In the genomic region with DNA sequence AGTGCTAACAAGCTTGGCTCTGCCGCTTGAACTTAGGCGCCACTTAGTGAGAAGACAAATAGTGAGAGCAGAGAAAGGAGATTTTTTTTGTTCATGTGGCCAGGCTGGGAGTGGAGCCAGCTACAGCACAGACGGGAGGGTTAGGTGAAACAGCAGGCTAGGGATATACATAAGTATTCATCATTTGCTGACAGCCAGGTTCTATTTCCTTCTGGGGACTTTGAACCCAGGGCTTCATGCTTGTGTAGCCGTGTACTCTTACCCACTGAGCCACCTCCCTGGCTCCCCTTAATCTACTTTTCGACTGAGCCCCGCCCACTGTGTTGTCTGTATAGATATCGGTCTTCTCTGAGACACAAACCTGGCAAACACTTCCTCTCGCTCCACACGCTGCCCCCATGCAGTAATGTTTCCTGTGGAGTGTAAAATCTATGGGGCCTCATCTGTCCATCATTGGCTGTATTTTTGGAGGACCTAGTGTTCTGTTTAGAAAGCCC, we compare ENCODE assay signal across 13 mouse cellular contexts. TPM values are rescaled to one million over a fixed set of nuclear protein-coding genes. Genes with fewer than 3 reads are reported as not detected.
A peak's percentile ranks its signal among the peaks of the same experiment; 100 is the strongest.
DNase-seq lines count a peak whose midpoint lies in the region; ATAC-seq and TF ChIP-seq lines count a peak whose summit lies in the region.
"Had no signal": no experiment of that assay in that cellular context is flagged by ENCODE, and none has a peak within 500 bp of the region (broad histone marks: within the 10 kb centered on the region; RNA-seq: fewer than 3 reads in every experiment).

No protein-coding gene starts in this region.

- no peak overlapping the region for H3K9ac ChIP-seq in hindbrain, postnatal 0 days (replicated peaks; ENCODE audit: low read length)

- H3K4me3 ChIP-seq in hindbrain, postnatal 0 days (ENCODE audit: low read length): no peak overlapping the region
- H3K4me3 ChIP-seq in hindbrain, embryonic 10.5 days: no peak overlapping the region
- peak overlapping the region; percentile 39 for H3K4me3 ChIP-seq in erythroblast, embryonic 14.5 days (replicated peaks)

- H3K4me1 ChIP-seq in hindbrain, postnatal 0 days (ENCODE audit: insufficient read depth, low read length): no peaks in the 10 kb centered on the region
- H3K4me1 ChIP-seq in hindbrain, embryonic 10.5 days (replicated peaks): 0 out of 2 replicates have a peak, but pooled peaks cover 6% of the 10 kb centered on the region
- H3K4me1 ChIP-seq in erythroblast, embryonic 14.5 days (ENCODE audit: control insufficient read depth): peaks cover 43% of the 10 kb centered on the region

- no peak; the same call in 1 of the 2 replicates for ATAC-seq in hindbrain, postnatal 0 days
- 0 out of 2 replicates have a peak, but pooled peaks have one; percentile 4 for ATAC-seq in megakaryocyte, adult 5-6 weeks (ENCODE audit: poor library complexity, severe bottlenecking)

- H3K9me3 ChIP-seq in hindbrain, postnatal 0 days (ENCODE audit: low read length): no peaks in the 10 kb centered on the region
- H3K9me3 ChIP-seq in hindbrain, embryonic 10.5 days: no peaks in the 10 kb centered on the region
- H3K9me3 ChIP-seq in erythroblast, embryonic 14.5 days (ENCODE audit: control insufficient read depth, low read length): no peaks in the 10 kb centered on the region

- H3K27ac ChIP-seq in hindbrain, postnatal 0 days: no peak overlapping the region
- no peak overlapping the region for H3K27ac ChIP-seq in hindbrain, embryonic 10.5 days

- 0 out of 2 replicates have a peak, but pooled peaks cover 4% of the 10 kb centered on the region for H3K27me3 ChIP-seq in hindbrain, postnatal 0 days (ENCODE audit: insufficient read depth, low read length)
- H3K27me3 ChIP-seq in hindbrain, embryonic 10.5 days (ENCODE audit: insufficient read depth, poor library complexity, severe bottlenecking): peaks cover 18% of the 10 kb centered on the region
- H3K27me3 ChIP-seq in erythroblast, embryonic 14.5 days (ENCODE audit: control insufficient read depth): no peaks in the 10 kb centered on the region

- H3K36me3 ChIP-seq in hindbrain, postnatal 0 days (ENCODE audit: insufficient read depth, low read length): no peaks in the 10 kb centered on the region
- H3K36me3 ChIP-seq in hindbrain, embryonic 10.5 days: no peaks in the 10 kb centered on the region
- H3K36me3 ChIP-seq in erythroblast, embryonic 14.5 days (ENCODE audit: control insufficient read depth): no peaks in the 10 kb centered on the region

- no peak for DNase-seq in hindbrain, postnatal 0 days (ENCODE audit: low spot score)
- no peak for DNase-seq in hindbrain, embryonic 10.5 days (ENCODE audit: low spot score)
- peak; percentile 65 for DNase-seq in NIH3T3 (ENCODE audit: low read depth)
- no peak for DNase-seq in frontal cortex, postnatal 25 days (ENCODE audit: low spot score in 2 of 2)
- DNase-seq in gastrocnemius, postnatal 25 days: no peak
- no peak for DNase-seq in kidney, postnatal 36 days

- 31% methylated on average over 9 of the region's 9 CpGs for WGBS in hindbrain, postnatal 0 days
- WGBS in hindbrain, embryonic 10.5 days: 69% methylated on average over 9 of the region's 9 CpGs

- no peak for TF ChIP-seq CTCF in hindbrain, postnatal 0 days (IDR thresholded peaks at IDR 0.05; ENCODE audit: low read depth)

- 0 out of 2 replicates have a peak overlapping the region, but pooled peaks have one; percentile 11 for H3K4me2 ChIP-seq in hindbrain, postnatal 0 days (ENCODE audit: low read depth, low read length)

RNA-seq across cellular contexts. Expression of a gene that starts 11.3 kb away (rescaled TPM):
- total RNA-seq in hindbrain, postnatal 0 days (2014; rRNA removed): 228 and 230 TPM in 2 replicates
- 150 and 151 TPM in 2 replicates for polyA plus RNA-seq in hindbrain, postnatal 0 days (2015; fragmentation: Nextera tagmentation; extraction: Ambion mirVana)
- 115 and 149 TPM in 2 replicates for polyA plus RNA-seq in hindbrain, embryonic 10.5 days (2016; fragmentation: Nextera tagmentation; extraction: Ambion mirVana)
- polyA plus RNA-seq in erythroblast, embryonic 14.5 days (2012): 5.4 and 5.9 TPM in 2 replicates
- 7.6 and 11.2 TPM in 2 replicates for total RNA-seq in megakaryocyte, adult 5-6 weeks (2015)
- 16.1 and 24.1 TPM in 2 replicates for total RNA-seq in megakaryocyte, adult 5-6 weeks (2017)
- 10 to 100 TPM in 1 of 2 experiments, 1 to 10 TPM in 1; 2.6 to 10.0 TPM for total RNA-seq in gastrocnemius, postnatal 25 days (2021)

RNA-seq across cellular contexts. Expression of a gene that starts 24.4 kb away (rescaled TPM):
- 0.21 and 0.61 TPM in 2 replicates for total RNA-seq in hindbrain, postnatal 0 days (2014; rRNA removed)
- 0.76 and 1.0 TPM in 2 replicates for polyA plus RNA-seq in hindbrain, postnatal 0 days (2015; fragmentation: Nextera tagmentation; extraction: Ambion mirVana)
- polyA plus RNA-seq in hindbrain, embryonic 10.5 days (2016; fragmentation: Nextera tagmentation; extraction: Ambion mirVana): 0.17 TPM in 1 of 2 replicates, not detected in the other
- 0.04 TPM in 1 of 2 replicates, not detected in the other for polyA plus RNA-seq in erythroblast, embryonic 14.5 days (2012)
- total RNA-seq in megakaryocyte, adult 5-6 weeks (2015): not detected in 2 replicates
- not detected in 2 replicates for total RNA-seq in megakaryocyte, adult 5-6 weeks (2017)
- total RNA-seq in gastrocnemius, postnatal 25 days (2021): not detected
- total RNA-seq: adrenal gland, postnatal 14 days; gastrocnemius, postnatal 14 days had no signal
- polyA plus RNA-seq: cortical plate, adult 2 months; kidney, embryonic 16.5 days; limb, embryonic 11.5 days had no signal

RNA-seq across cellular contexts. Expression of a gene that starts 28.2 kb away (rescaled TPM):
- 37.7 and 46.3 TPM in 2 replicates for total RNA-seq in hindbrain, postnatal 0 days (2014; rRNA removed)
- polyA plus RNA-seq in hindbrain, postnatal 0 days (2015; fragmentation: Nextera tagmentation; extraction: Ambion mirVana): 38.8 and 40.8 TPM in 2 replicates
- polyA plus RNA-seq in hindbrain, embryonic 10.5 days (2016; fragmentation: Nextera tagmentation; extraction: Ambion mirVana): 54.5 and 57.4 TPM in 2 replicates
- 2.0 and 2.1 TPM in 2 replicates for polyA plus RNA-seq in erythroblast, embryonic 14.5 days (2012)
- 8.9 and 10.3 TPM in 2 replicates for total RNA-seq in megakaryocyte, adult 5-6 weeks (2015)
- total RNA-seq in megakaryocyte, adult 5-6 weeks (2017): 14.5 and 17.7 TPM in 2 replicates
- total RNA-seq in gastrocnemius, postnatal 25 days (2021): 1 to 10 TPM; 5.1 to 6.1 TPM

RNA-seq across cellular contexts. Expression of a gene that starts 40.9 kb away (rescaled TPM):
- total RNA-seq in hindbrain, postnatal 0 days (2014; rRNA removed): not detected in 2 replicates
- polyA plus RNA-seq in hindbrain, postnatal 0 days (2015; fragmentation: Nextera tagmentation; extraction: Ambion mirVana): not detected in 2 replicates
- not detected in 2 replicates for polyA plus RNA-seq in hindbrain, embryonic 10.5 days (2016; fragmentation: Nextera tagmentation; extraction: Ambion mirVana)
- polyA plus RNA-seq in erythroblast, embryonic 14.5 days (2012): not detected in 2 replicates
- total RNA-seq in megakaryocyte, adult 5-6 weeks (2015): not detected in 2 replicates
- not detected in 2 replicates for total RNA-seq in megakaryocyte, adult 5-6 weeks (2017)
- not detected for total RNA-seq in gastrocnemius, postnatal 25 days (2021)
- total RNA-seq: adrenal gland, postnatal 14 days; gastrocnemius, postnatal 14 days had no signal
- polyA plus RNA-seq: cortical plate, adult 2 months; kidney, embryonic 16.5 days; limb, embryonic 11.5 days had no signal

RNA-seq across cellular contexts. Expression of a gene that starts 40.9 kb away (rescaled TPM):
- not detected in 2 replicates for total RNA-seq in hindbrain, postnatal 0 days (2014; rRNA removed)
- polyA plus RNA-seq in hindbrain, postnatal 0 days (2015; fragmentation: Nextera tagmentation; extraction: Ambion mirVana): not detected in 2 replicates
- not detected in 2 replicates for polyA plus RNA-seq in hindbrain, embryonic 10.5 days (2016; fragmentation: Nextera tagmentation; extraction: Ambion mirVana)
- polyA plus RNA-seq in erythroblast, embryonic 14.5 days (2012): not detected in 2 replicates
- not detected in 2 replicates for total RNA-seq in megakaryocyte, adult 5-6 weeks (2015)
- total RNA-seq in megakaryocyte, adult 5-6 weeks (2017): not detected in 2 replicates
- total RNA-seq in gastrocnemius, postnatal 25 days (2021): not detected
- total RNA-seq: adrenal gland, postnatal 14 days had no signal
- polyA plus RNA-seq: cortical plate, adult 2 months; kidney, embryonic 16.5 days; limb, embryonic 11.5 days had no signal
